Mouse (Mus musculus) kidney, embryonic 16.5 days (tissue): ENCODE results near the gene Zmym6. TPM values are rescaled to one million over a fixed set of nuclear protein-coding genes. Genes with fewer than 3 reads are reported as not detected.
"Not testable (repeated sequence)": the region's sequence is repeated elsewhere in the genome, so short reads cannot be mapped to it uniquely, and the experiment has no call there.

Source experiments
- ATAC-seq: fragments of 200-750 bp; cut with Nextera tagmentation; 2 replicates; pipeline ENCODE4 v1.8.0; 2017; ENCODE audit warnings: moderate TSS enrichment; ENCODE audit not compliant: low FRiP score, low TSS enrichment
- H3K27ac ChIP-seq: fragments of 300-500 bp; sonication (generic); 2 replicates; pipeline ENCODE4 v1.5.1; 2014; ENCODE audit warnings: low read length
- H3K27me3 ChIP-seq: fragments of 300-500 bp; sonication (generic); 2 replicates; pipeline ENCODE4 v1.6.1; 2014; ENCODE audit warnings: low read length, control low read depth, mixed read lengths; ENCODE audit not compliant: insufficient read depth
- H3K36me3 ChIP-seq: fragments of 300-500 bp; sonication (generic); 2 replicates; pipeline ENCODE4 v1.6.1; 2014; ENCODE audit warnings: low read length, control low read depth, mixed read lengths; ENCODE audit not compliant: insufficient read depth
- H3K4me1 ChIP-seq: fragments of 300-500 bp; sonication (generic); 2 replicates; pipeline ENCODE4 v1.6.1; 2014; ENCODE audit warnings: low read length, control low read depth, mixed read lengths; ENCODE audit not compliant: insufficient read depth
- H3K4me2 ChIP-seq: fragments of 300-500 bp; sonication (generic); replicated peaks from 2 replicates; pipeline ENCODE4 v1.6.1; 2014; ENCODE audit warnings: low read depth, low read length
- H3K4me3 ChIP-seq: fragments of 300-500 bp; sonication (generic); 2 replicates; pipeline ENCODE4 v1.5.1; 2014; ENCODE audit warnings: mild to moderate bottlenecking, low read length
- H3K9ac ChIP-seq: fragments of 300-500 bp; sonication (generic); replicated peaks from 2 replicates; pipeline ENCODE4 v1.6.1; 2014; ENCODE audit warnings: low read length
- H3K9me3 ChIP-seq: fragments of 300-500 bp; sonication (generic); 2 replicates; pipeline ENCODE4 v1.6.1; 2016; ENCODE audit warnings: low read length, control low read depth
- WGBS: fragments of 180-500 bp; shearing (Covaris S2); extraction: QIAGEN DNeasy Blood & Tissue Kit; methylation state at CpG from one replicate; pipeline ENCODE4 v1.1.7; 2014; 5-methylcytosine and 5-hydroxymethylcytosine counted together
- polyA plus RNA-seq: library from polyadenylated mRNA; unstranded; fragments of >200 nt; fragmentation: Nextera tagmentation; extraction: Ambion mirVana; gene quantifications from 2 replicates; pipeline ENCODE4 v1.2.1, GENCODE M21; 2015

Zmym6 gene
- polyA plus RNA-seq, 1 experiment from 2014 or later = 22.9 TPM

DNA sequence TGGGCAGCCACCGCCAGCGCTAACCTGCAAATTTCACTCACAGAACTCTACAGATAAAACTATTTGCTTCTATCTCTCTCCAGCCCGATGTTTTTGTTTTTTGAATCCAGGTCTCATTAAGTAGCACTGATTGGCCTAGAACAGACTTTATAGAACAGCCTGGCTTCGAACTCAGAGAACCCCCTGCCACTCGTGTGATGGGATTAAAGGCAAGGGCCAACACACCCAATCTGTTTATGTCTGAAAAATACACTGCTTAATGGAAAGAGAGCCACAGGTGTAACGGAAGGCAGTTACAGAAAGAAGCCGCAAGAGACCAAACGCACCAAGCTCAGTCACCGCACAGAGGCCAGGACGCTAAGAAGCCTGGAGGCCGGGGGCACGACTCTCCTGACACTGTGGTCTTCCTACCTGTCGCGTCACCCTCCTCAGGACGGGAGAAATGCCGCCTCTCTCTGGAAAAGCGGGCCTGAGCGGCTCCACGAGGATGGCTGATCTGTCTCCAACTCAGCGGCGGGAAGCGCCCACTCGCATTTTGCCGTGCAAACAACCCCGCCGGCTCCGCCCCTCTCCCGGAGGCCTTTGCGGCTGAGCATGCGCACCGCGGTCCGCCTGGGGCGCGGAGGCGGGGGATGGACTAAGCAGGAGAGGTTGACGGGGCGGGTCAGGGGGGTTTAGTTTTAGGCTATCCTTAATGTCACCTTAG, 16.4 kb upstream of the Zmym6 start, which contains the start of gene Zmym1:
Gene Zmym1 (minus strand): TSS at position 568 of the 706 bp plus-strand sequence.
- 1% methylated on average over 38 of the region's 38 CpGs for WGBS
- peak; percentile 94 for ATAC-seq
- Histone ChIP-seq H3K27ac (peak within 1 kb of the TSS; percentile 63; the same call in 1 of the 2 replicates), H3K9me3 (peaks cover 5% of the 10 kb centered on the region; the same call in 1 of the 2 replicates), H3K4me2 (peak within 1 kb of the TSS; percentile 75), H3K36me3 (peaks cover 16% of the 10 kb centered on the region), H3K27me3 (no peaks in the 10 kb centered on the region), H3K4me3 (peak within 1 kb of the TSS; percentile 95), H3K9ac (peak within 1 kb of the TSS; percentile 87), H3K4me1 (peaks cover 4% of the 10 kb centered on the region; the same call in 1 of the 2 replicates)

- H3K36me3 ChIP-seq = peaks cover 4% of the 10 kb centered on the region; the same call in 1 of the 2 replicates
- 63% methylated on average over 1 of the region's 1 CpGs for WGBS
- no peak for ATAC-seq
- no peak overlapping the region for H3K9ac ChIP-seq
- no peaks in the 10 kb centered on the region for H3K27me3 ChIP-seq
- no peak overlapping the region for H3K27ac ChIP-seq
- H3K4me2 ChIP-seq = no peak overlapping the region
- H3K4me1 ChIP-seq = peaks cover 4% of the 10 kb centered on the region; the same call in 1 of the 2 replicates
- no peak overlapping the region for H3K4me3 ChIP-seq
- H3K9me3 ChIP-seq = peaks cover 5% of the 10 kb centered on the region; the same call in 1 of the 2 replicates
Observed at GRCm38 (mm10) chr4:127064051-127064450, 13.1 kb upstream of the Zmym6 start.

DNA sequence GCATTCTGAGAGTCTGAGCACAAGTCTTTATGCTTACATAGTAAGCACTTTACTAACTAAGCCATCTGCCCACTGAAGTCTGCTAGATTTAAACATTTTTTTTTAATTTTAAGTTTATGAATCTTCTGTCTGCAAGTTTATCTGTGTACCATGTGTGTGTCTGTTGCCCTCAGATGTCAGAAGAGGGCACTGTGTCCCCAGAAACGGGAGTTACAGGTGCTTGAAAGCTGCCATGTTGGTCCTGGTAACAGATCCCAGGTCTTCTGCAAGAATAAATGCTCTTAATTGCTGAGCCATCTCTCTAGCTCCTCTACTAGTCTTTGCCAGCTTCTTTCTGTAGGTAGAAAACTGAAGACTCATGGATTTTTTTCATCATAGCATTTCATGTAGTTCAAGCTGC, 2.3 kb upstream of the Zmym6 start:
- no peak for ATAC-seq
- Histone ChIP-seq H3K4me2 (no peak overlapping the region), H3K27ac (no peak overlapping the region), H3K9me3 (no peaks in the 10 kb centered on the region; the same call in 1 of the 2 replicates), H3K36me3 (no peaks in the 10 kb centered on the region), H3K27me3 (no peaks in the 10 kb centered on the region), H3K9ac (no peak overlapping the region), H3K4me3 (no peak overlapping the region), H3K4me1 (peaks cover 6% of the 10 kb centered on the region; the same call in 1 of the 2 replicates)
- 68% methylated on average over 1 of the region's 1 CpGs for WGBS

DNA sequence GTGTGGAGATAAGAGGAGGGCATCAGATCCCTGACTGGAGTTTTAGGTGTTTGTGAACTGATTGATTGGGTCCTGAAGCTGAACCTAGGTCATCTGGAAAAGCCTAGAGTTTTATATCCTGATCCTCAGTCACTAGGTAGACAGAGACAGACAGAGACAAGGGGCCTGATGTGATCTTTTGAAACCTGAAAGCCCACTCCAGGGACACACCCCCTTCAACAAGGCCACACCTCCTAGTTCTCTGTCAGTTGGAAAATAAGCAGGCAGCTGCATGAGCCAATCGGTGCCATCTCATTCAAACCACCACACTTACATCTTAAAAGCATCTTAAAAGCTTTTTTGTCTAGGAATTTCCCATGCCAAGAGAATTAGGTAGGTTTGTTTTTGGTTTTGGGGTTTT, 3.6 kb downstream of the Zmym6 start:
- Histone ChIP-seq H3K27ac (no peak overlapping the region), H3K9me3 (no peaks in the 10 kb centered on the region), H3K9ac (no peak overlapping the region), H3K4me3 (no peak overlapping the region), H3K36me3 (no peaks in the 10 kb centered on the region), H3K27me3 (no peaks in the 10 kb centered on the region), H3K4me1 (peaks cover 6% of the 10 kb centered on the region; the same call in 1 of the 2 replicates), H3K4me2 (no peak overlapping the region)
- 40% methylated on average over 1 of the region's 1 CpGs for WGBS
- no peak for ATAC-seq

DNA sequence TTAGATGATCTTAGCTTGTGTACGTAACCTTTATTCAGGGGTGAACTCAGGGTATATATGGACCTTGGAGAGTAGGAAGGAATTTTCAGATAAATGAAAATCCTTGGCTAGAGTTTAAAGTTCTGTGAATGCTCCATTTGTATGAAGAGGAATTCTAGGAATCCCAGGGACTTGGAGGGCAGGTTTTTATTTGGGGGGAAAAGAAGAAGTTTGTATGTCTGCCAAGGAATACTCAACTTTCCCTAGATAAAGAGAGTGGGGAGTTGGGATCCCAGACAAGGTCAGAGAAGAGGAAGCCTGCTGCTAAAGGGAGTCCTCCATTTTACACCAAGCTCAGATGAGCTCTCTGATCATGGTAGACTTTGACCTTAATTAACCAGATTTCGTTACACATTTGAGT, 5.9 kb downstream of the Zmym6 start:
- Histone ChIP-seq H3K27ac (no peak overlapping the region), H3K9me3 (no peaks in the 10 kb centered on the region), H3K27me3 (no peaks in the 10 kb centered on the region), H3K36me3 (no peaks in the 10 kb centered on the region), H3K4me3 (no peak overlapping the region), H3K4me1 (peaks cover under 1% of the 10 kb centered on the region; the same call in 1 of the 2 replicates), H3K9ac (no peak overlapping the region), H3K4me2 (no peak overlapping the region)
- 80% methylated on average over 2 of the region's 2 CpGs for WGBS
- ATAC-seq = no peak

- no peak overlapping the region for H3K9ac ChIP-seq
- no peak overlapping the region for H3K4me3 ChIP-seq
- H3K27me3 ChIP-seq = no peaks in the 10 kb centered on the region
- H3K9me3 ChIP-seq = no peaks in the 10 kb centered on the region
- no peaks in the 10 kb centered on the region for H3K4me1 ChIP-seq
- ATAC-seq = no peak
- no peak overlapping the region for H3K4me2 ChIP-seq
- H3K36me3 ChIP-seq = peaks cover 8% of the 10 kb centered on the region; the same call in 1 of the 2 replicates
- H3K27ac ChIP-seq = no peak overlapping the region
- WGBS = 74% methylated on average over 1 of the region's 1 CpGs
Observed at GRCm38 (mm10) chr4:127085761-127086160, 8.6 kb downstream of the Zmym6 start.

DNA sequence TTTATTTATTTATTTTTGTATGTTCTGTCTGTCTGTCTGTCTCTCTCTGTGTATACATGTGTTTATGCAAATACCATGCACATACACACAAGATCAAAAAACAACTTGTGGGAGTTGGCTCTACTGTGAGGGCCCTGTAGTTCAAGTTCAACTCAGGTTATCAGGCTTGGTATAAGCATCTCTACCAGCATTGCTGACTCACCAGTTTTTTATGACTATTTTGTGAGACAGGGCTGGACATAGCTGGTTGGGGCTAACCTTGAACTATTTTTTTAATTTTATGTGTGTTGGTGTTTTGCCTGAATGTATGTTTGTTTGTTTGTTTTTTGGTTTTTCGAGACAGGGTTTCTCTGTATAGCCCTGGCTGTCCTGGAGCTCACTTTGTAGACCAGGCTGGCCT, 14.0 kb downstream of the Zmym6 start:
- H3K4me2 ChIP-seq = no peak overlapping the region
- H3K4me1 ChIP-seq = no peaks in the 10 kb centered on the region
- no peak overlapping the region for H3K27ac ChIP-seq
- no peak for ATAC-seq
- H3K4me3 ChIP-seq = no peak overlapping the region
- no peaks in the 10 kb centered on the region for H3K9me3 ChIP-seq
- peaks cover 16% of the 10 kb centered on the region for H3K36me3 ChIP-seq
- H3K27me3 ChIP-seq = no peaks in the 10 kb centered on the region
- 87% methylated on average over 1 of the region's 1 CpGs for WGBS
- no peak overlapping the region for H3K9ac ChIP-seq

GRCm38 (mm10) chr4:127095090-127095489, 17.9 kb downstream of the Zmym6 start:
- no peak for ATAC-seq
- no peak overlapping the region for H3K9ac ChIP-seq
- WGBS = 89% methylated on average over 4 of the region's 4 CpGs
- H3K27me3 ChIP-seq = no peaks in the 10 kb centered on the region
- no peak overlapping the region for H3K4me2 ChIP-seq
- H3K27ac ChIP-seq = no peak overlapping the region
- peaks cover 8% of the 10 kb centered on the region; the same call in 1 of the 2 replicates for H3K36me3 ChIP-seq
- H3K9me3 ChIP-seq = no peaks in the 10 kb centered on the region
- no peak overlapping the region for H3K4me3 ChIP-seq
- H3K4me1 ChIP-seq = no peaks in the 10 kb centered on the region

GRCm38 (mm10) chr4:127099552-127099951, 22.4 kb downstream of the Zmym6 start:
- ATAC-seq, H3K36me3 ChIP-seq, H3K4me2 ChIP-seq, H3K9ac ChIP-seq, H3K27ac ChIP-seq, H3K9me3 ChIP-seq, H3K27me3 ChIP-seq, H3K4me3 ChIP-seq, H3K4me1 ChIP-seq: not testable (repeated sequence)
- 80% methylated on average over 1 of the region's 2 CpGs for WGBS

GRCm38 (mm10) chr4:127107566-127107965, 30.4 kb downstream of the Zmym6 start:
- H3K9ac ChIP-seq = no peak overlapping the region
- no peaks in the 10 kb centered on the region for H3K4me1 ChIP-seq
- no peak overlapping the region for H3K4me2 ChIP-seq
- H3K4me3 ChIP-seq = no peak overlapping the region
- H3K36me3 ChIP-seq = peaks cover 13% of the 10 kb centered on the region; the same call in 1 of the 2 replicates
- H3K27ac ChIP-seq = no peak overlapping the region
- H3K9me3 ChIP-seq = no peaks in the 10 kb centered on the region
- no peaks in the 10 kb centered on the region for H3K27me3 ChIP-seq
- 92% methylated on average over 4 of the region's 4 CpGs for WGBS
- ATAC-seq = no peak
